Mouse (Mus musculus): Measurements from ENCODE around the gene Epb41. TPM values are rescaled to one million over a fixed set of nuclear protein-coding genes. Genes with fewer than 3 reads are reported as not detected.

Gene Epb41
- polyA plus RNA-seq, 2 experiments, result 113 to 153 TPM

DNA sequence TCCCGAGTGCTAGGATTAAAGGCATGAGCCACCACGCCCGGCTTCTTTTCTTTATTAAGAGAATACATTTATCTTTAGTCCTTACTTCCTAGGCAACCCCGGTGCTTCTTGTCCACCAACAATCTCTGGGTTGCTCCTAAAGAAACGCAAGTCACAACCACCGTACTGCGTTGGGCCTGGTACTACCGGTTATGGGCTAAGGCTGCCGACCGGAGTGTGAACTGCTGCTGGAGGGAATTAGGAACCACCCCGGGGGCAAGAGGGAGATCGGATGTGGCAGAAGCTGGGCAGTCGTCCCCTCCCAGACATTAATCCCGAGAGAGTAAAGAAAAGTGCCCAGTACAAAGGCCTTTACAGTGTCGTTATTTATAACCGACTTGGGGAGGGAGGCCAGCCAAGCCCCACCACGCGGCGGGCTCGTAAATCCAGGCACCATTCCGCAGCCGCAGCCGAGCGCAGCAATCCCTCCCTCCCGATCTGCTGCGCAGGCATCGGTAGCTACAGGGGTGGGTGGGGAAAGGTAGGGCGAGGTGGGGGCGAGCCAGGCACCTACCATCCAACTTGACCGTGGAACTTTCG lies 160.1 kb downstream of the Epb41 start:
- DNase-seq (ENCODE audit: low read depth in 3 of 3, low spot score in 3 of 3) (no peak), ATAC-seq (ENCODE audit: insufficient read depth) (no peak)
- H3K27me3 ChIP-seq (ENCODE audit: control insufficient read depth, insufficient read depth, low read length), result peaks cover 87% of the 10 kb centered on the region

DNA sequence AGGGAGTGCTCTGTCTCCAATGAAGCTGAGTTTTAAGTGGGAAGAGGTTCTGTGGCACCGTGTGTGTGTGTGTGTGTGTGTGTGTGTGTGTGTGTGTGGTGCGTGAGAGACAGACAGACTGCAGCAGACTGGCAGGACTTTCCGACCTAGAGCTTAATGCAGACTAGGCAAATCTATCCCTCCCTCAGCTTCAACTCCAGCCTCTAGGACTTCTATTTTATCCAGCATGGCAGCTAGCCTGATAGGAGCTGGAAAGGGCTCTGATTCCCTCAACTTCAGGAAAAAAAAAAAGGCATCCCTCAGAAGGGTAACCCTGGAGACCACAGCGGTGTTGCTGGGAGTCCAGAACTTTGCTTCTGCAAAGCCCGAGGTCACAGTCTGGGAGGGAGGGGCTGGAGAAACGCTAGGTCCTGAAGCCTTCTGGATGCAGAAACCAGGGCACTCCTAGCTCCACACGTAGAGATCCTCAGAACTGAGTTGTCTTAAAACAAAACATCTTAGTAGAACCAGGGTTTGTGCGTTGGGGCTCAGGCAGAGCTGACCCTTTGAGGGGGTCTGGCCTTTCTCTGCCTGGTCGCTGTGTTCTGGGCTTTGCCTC lies 161.0 kb downstream of the Epb41 start:
- H3K9me3 ChIP-seq (ENCODE audit: control insufficient read depth, low read length), result no peaks in the 10 kb centered on the region
- DNase-seq (ENCODE audit: low read depth in 3 of 3, low spot score in 3 of 3), result no peak
- no peak overlapping the region for H3K4me2 ChIP-seq (ENCODE audit: low read depth)
- no peak overlapping the region for H3K4me3 ChIP-seq (ENCODE audit: insufficient read depth in 1 of 2, low read depth in 2 of 2, low read length in 2 of 2)
- no peak overlapping the region for H3K27ac ChIP-seq
- 11% methylated on average over 9 of the region's 9 CpGs for WGBS (ENCODE audit: insufficient replicate concordance)
- no peak for ATAC-seq (ENCODE audit: insufficient read depth)
- H3K4me1 ChIP-seq (replicated peaks; ENCODE audit: control insufficient read depth in 2 of 2, insufficient read depth in 2 of 2, low read length in 1 of 2), result peaks cover 0 to 2% of the 10 kb centered on the region in 2 experiments; a peak in 1 of 4 replicates
- TF ChIP-seq EP300 (IDR thresholded peaks at IDR 0.05; ENCODE audit: low read depth) (no peak), CTCF (IDR thresholded peaks at IDR 0.05; ENCODE audit: low read depth) (no peak)
- no peak overlapping the region for H3K9ac ChIP-seq (replicated peaks)
- H3K36me3 ChIP-seq (replicated peaks; ENCODE audit: control insufficient read depth, insufficient read depth, low read depth), result no peaks in the 10 kb centered on the region
- H3K27me3 ChIP-seq (ENCODE audit: control insufficient read depth, insufficient read depth, low read length), result peaks cover 78% of the 10 kb centered on the region

More for the DNA sequence above, 160.1 kb downstream of the Epb41 start:
- no peaks in the 10 kb centered on the region for H3K9me3 ChIP-seq (ENCODE audit: control insufficient read depth, low read length)
- H3K27ac ChIP-seq, result no peak overlapping the region
- H3K4me1 ChIP-seq (replicated peaks; ENCODE audit: control insufficient read depth in 2 of 2, insufficient read depth in 2 of 2, low read length in 1 of 2), result peaks cover 0 to 4% of the 10 kb centered on the region in 2 experiments; a peak in 1 of 4 replicates
- WGBS (ENCODE audit: insufficient replicate concordance), result 4% methylated on average over 31 of the region's 31 CpGs
- no peaks in the 10 kb centered on the region for H3K36me3 ChIP-seq (replicated peaks; ENCODE audit: control insufficient read depth, insufficient read depth, low read depth)
- TF ChIP-seq CTCF (IDR thresholded peaks at IDR 0.05; ENCODE audit: low read depth) (no peak), EP300 (IDR thresholded peaks at IDR 0.05; ENCODE audit: low read depth) (no peak)
- H3K9ac ChIP-seq (replicated peaks), result no peak overlapping the region
- peak overlapping the region; percentile 28; the same call in 1 of the 2 replicates for H3K4me2 ChIP-seq (ENCODE audit: low read depth)
- 0 out of 4 replicates have a peak overlapping the region, but pooled peaks of 1 of the 2 experiments have one; percentile 8 for H3K4me3 ChIP-seq (ENCODE audit: insufficient read depth in 1 of 2, low read depth in 2 of 2, low read length in 2 of 2)

DNA sequence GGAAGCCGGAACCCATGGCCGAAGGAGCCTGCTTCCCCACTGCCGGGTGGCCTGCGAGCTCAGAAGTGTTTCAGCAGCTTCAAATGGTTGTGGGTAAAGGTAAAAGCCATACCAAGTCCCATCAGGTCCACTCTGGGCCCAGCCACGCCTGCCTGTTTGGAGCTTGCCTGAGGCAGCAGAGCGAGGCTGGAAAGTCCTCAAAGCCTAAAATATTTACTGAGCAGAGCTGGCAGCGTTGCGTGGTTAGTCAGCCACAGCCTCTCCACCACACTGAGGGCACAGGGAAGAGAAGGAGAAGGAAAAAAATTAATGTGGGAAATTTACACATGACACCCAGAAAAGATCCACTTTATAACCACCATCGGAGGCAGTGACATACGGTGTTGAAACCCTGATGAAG lies 161.6 kb downstream of the Epb41 start:
- 44% methylated on average over 10 of the region's 10 CpGs for WGBS (ENCODE audit: insufficient replicate concordance)
- no peak for ATAC-seq (ENCODE audit: insufficient read depth)
- TF ChIP-seq EP300 (IDR thresholded peaks at IDR 0.05; ENCODE audit: low read depth) (no peak), CTCF (IDR thresholded peaks at IDR 0.05; ENCODE audit: low read depth) (no peak)

DNA sequence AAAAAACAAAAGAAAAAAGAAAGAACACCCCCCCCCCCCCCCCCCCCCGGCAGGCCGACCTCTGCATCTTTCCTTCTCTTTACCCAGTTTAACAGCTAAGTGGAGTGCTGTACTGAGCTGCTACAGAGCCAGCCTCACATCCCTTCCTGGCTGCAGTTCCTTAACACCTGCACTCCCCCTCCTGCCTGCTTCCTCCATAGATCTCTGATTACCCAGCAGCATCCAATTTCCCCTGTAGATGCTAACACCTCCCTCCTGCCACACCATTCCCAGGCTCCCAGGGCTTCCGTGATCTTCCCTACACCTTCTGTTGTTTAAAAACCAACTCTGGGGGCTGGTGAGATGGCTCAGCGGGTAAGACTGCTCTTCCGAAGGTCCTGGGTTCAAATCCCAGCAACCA lies 163.6 kb downstream of the Epb41 start:
- Histone ChIP-seq H3K27ac (no peak overlapping the region), H3K9ac (replicated peaks) (no peak overlapping the region), H3K36me3 (replicated peaks; ENCODE audit: control insufficient read depth, insufficient read depth, low read depth) (no peaks in the 10 kb centered on the region), H3K4me1 (replicated peaks; ENCODE audit: control insufficient read depth in 2 of 2, insufficient read depth in 2 of 2, low read length in 1 of 2) (no peaks in the 10 kb centered on the region; a peak in 1 of 4 replicates), H3K27me3 (ENCODE audit: control insufficient read depth, insufficient read depth, low read length) (peaks cover 55% of the 10 kb centered on the region), H3K9me3 (ENCODE audit: control insufficient read depth, low read length) (no peaks in the 10 kb centered on the region), H3K4me3 (ENCODE audit: insufficient read depth in 1 of 2, low read depth in 2 of 2, low read length in 2 of 2) (no peak overlapping the region), H3K4me2 (ENCODE audit: low read depth) (no peak overlapping the region)
- TF ChIP-seq EP300 (IDR thresholded peaks at IDR 0.05; ENCODE audit: low read depth) (no peak), CTCF (IDR thresholded peaks at IDR 0.05; ENCODE audit: low read depth) (no peak)
- DNase-seq (ENCODE audit: low read depth in 3 of 3, low spot score in 3 of 3) (no peak), ATAC-seq (ENCODE audit: insufficient read depth) (no peak)
- 20% methylated on average over 5 of the region's 5 CpGs for WGBS (ENCODE audit: insufficient replicate concordance)

More for the DNA sequence above, 161.6 kb downstream of the Epb41 start:
- no peak overlapping the region for H3K4me2 ChIP-seq (ENCODE audit: low read depth)
- no peak for DNase-seq (ENCODE audit: low read depth in 3 of 3, low spot score in 3 of 3)
- peaks cover 72% of the 10 kb centered on the region for H3K27me3 ChIP-seq (ENCODE audit: control insufficient read depth, insufficient read depth, low read length)
- no peaks in the 10 kb centered on the region for H3K9me3 ChIP-seq (ENCODE audit: control insufficient read depth, low read length)
- no peak overlapping the region for H3K9ac ChIP-seq (replicated peaks)
- no peak overlapping the region for H3K4me3 ChIP-seq (ENCODE audit: insufficient read depth in 1 of 2, low read depth in 2 of 2, low read length in 2 of 2)
- H3K36me3 ChIP-seq (replicated peaks; ENCODE audit: control insufficient read depth, insufficient read depth, low read depth), result no peaks in the 10 kb centered on the region
- no peak overlapping the region for H3K27ac ChIP-seq
- H3K4me1 ChIP-seq (replicated peaks; ENCODE audit: control insufficient read depth in 2 of 2, insufficient read depth in 2 of 2, low read length in 1 of 2), result no peaks in the 10 kb centered on the region; a peak in 1 of 4 replicates

DNA sequence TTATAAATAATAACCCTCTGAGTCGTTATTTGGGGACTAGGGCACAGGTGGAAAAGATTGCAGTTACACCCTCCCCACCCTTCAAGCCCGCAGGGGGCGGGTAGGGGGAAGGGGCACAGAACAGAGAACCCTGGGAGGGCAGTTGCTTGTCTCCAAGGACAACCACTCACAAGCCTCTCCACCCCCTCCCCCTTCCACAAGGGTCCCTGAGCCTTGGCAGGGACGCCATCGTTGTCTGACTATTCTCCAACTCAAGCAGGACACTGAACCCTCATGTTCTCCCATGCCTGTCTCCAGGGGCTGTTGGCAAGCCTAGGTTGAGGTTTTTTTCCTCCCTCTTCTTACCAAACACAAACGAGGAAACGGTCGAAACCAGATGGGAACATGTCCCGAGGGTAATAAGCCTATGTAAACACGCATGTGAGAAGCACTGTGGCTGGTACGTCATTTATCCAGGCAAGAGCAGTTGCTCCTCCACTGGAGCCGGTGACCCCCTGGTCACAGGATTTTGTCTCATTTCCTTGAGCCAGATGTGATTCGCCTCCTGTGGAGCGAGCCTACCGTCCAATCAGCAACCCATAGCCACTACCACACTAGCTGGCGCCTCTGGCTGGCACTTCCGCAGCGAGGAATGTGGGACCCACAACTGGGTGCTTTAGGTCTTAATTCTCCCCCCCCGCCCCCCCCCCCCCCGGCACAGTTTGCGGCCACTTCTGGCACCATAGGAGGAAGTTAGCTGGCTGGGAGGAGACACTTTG lies 164.7 kb downstream of the Epb41 start:
- no peak overlapping the region for H3K4me3 ChIP-seq (ENCODE audit: insufficient read depth in 1 of 2, low read depth in 2 of 2, low read length in 2 of 2)
- no peak overlapping the region for H3K9ac ChIP-seq (replicated peaks)
- no peaks in the 10 kb centered on the region; a peak in 1 of 4 replicates for H3K4me1 ChIP-seq (replicated peaks; ENCODE audit: control insufficient read depth in 2 of 2, insufficient read depth in 2 of 2, low read length in 1 of 2)
- no peak overlapping the region for H3K27ac ChIP-seq
- peaks cover 44% of the 10 kb centered on the region for H3K27me3 ChIP-seq (ENCODE audit: control insufficient read depth, insufficient read depth, low read length)
- ATAC-seq (ENCODE audit: insufficient read depth) (no peak; the same call in 1 of the 2 replicates), DNase-seq (ENCODE audit: low read depth in 3 of 3, low spot score in 3 of 3) (no peak)
- H3K36me3 ChIP-seq (replicated peaks; ENCODE audit: control insufficient read depth, insufficient read depth, low read depth), result no peaks in the 10 kb centered on the region; the same call in none of the 2 replicates
- WGBS (ENCODE audit: insufficient replicate concordance), result 9% methylated on average over 20 of the region's 21 CpGs
- TF ChIP-seq CTCF (IDR thresholded peaks at IDR 0.05; ENCODE audit: low read depth) (no peak), EP300 (IDR thresholded peaks at IDR 0.05; ENCODE audit: low read depth) (no peak)
- H3K9me3 ChIP-seq (ENCODE audit: control insufficient read depth, low read length), result no peaks in the 10 kb centered on the region
- peak overlapping the region; percentile 2 for H3K4me2 ChIP-seq (ENCODE audit: low read depth)
